Mouse (Mus musculus): ENCODE measurements around the gene Acnat2. TPM values are rescaled to one million over a fixed set of nuclear protein-coding genes. Genes with fewer than 3 reads are reported as not detected.

The Acnat2 gene
- not detected for polyA plus RNA-seq (2015; fragmentation: Illumina TruSeq; extraction: RNeasy Lipid Tissue Mini Kit (QIAGEN cat#74804); ENCODE audit: insufficient read depth, low replicate concordance)

DNA sequence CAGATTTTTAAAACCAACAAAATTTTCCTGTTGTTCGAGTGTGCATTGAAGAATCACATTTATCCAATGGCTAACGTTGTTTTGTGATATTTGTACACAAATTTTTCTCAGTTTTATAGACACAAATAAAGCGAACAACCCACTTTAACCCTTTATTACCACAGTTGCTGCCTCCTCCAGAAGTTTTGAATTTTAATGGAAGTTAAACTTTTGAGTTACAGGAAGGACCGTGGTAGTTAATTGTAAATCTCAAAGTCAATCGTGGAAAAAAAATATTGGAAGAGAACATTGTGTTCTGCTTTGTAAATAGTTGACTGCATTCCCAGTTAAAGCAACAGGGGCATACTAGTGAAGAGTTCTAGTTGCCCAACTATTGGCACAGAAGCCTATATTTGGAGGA lies at the start of gene Acnat2:
TSS of gene Acnat2 (minus strand) at position 195 of the 400 bp plus-strand sequence.

Other genes with a start within 250 kb of the Acnat2 start
- not detected for gene Acnat1, start 65.8 kb upstream of the Acnat2 start, polyA plus RNA-seq (2015; fragmentation: Illumina TruSeq; extraction: RNeasy Lipid Tissue Mini Kit (QIAGEN cat#74804); ENCODE audit: insufficient read depth, low replicate concordance)
- gene Baat, start 98.4 kb upstream of the Acnat2 start, polyA plus RNA-seq (2015; fragmentation: Illumina TruSeq; extraction: RNeasy Lipid Tissue Mini Kit (QIAGEN cat#74804); ENCODE audit: insufficient read depth, low replicate concordance), result 0.19 TPM
- 33.0 TPM for gene Mrpl50, start 112.9 kb upstream of the Acnat2 start, polyA plus RNA-seq (2015; fragmentation: Illumina TruSeq; extraction: RNeasy Lipid Tissue Mini Kit (QIAGEN cat#74804); ENCODE audit: insufficient read depth, low replicate concordance)
- gene Zfp189, start 113.0 kb upstream of the Acnat2 start, polyA plus RNA-seq (2015; fragmentation: Illumina TruSeq; extraction: RNeasy Lipid Tissue Mini Kit (QIAGEN cat#74804); ENCODE audit: insufficient read depth, low replicate concordance), result 7.5 TPM
- gene Aldob, start 141.4 kb upstream of the Acnat2 start, polyA plus RNA-seq (2015; fragmentation: Illumina TruSeq; extraction: RNeasy Lipid Tissue Mini Kit (QIAGEN cat#74804); ENCODE audit: insufficient read depth, low replicate concordance), result 0.15 TPM
- 1.7 TPM for gene Tmem246, start 189.7 kb upstream of the Acnat2 start, polyA plus RNA-seq (2015; fragmentation: Illumina TruSeq; extraction: RNeasy Lipid Tissue Mini Kit (QIAGEN cat#74804); ENCODE audit: insufficient read depth, low replicate concordance)
- 116 TPM for gene Rnf20, start 223.9 kb upstream of the Acnat2 start, polyA plus RNA-seq (2015; fragmentation: Illumina TruSeq; extraction: RNeasy Lipid Tissue Mini Kit (QIAGEN cat#74804); ENCODE audit: insufficient read depth, low replicate concordance)